Mouse (Mus musculus) C2C12 (cell line): ENCODE data around the gene Osbpl6.

Experiments
- CEBPB ChIP-seq: IDR thresholded peaks from one replicate; pipeline ENCODE4 v1.6.1; 2011; ENCODE audit warnings: low read depth, mild to moderate bottlenecking, control low read depth, moderate library complexity
- CTCF ChIP-seq: IDR thresholded peaks from one replicate; pipeline ENCODE4 v1.5.1; 2011; ENCODE audit not compliant: control insufficient read depth, insufficient read depth, insufficient read length
- MAX ChIP-seq: IDR thresholded peaks from one replicate; pipeline ENCODE4 v1.6.1; 2011; ENCODE audit warnings: mild to moderate bottlenecking, control low read depth
- MYOD1 ChIP-seq: IDR thresholded peaks from one replicate; pipeline ENCODE4 v1.6.1; 2011; ENCODE audit warnings: low read depth; ENCODE audit not compliant: control insufficient read depth, insufficient read length
- USF1 ChIP-seq: IDR thresholded peaks from one replicate; pipeline ENCODE4 v1.6.1; 2011; ENCODE audit warnings: low read depth, mild to moderate bottlenecking, control low read depth, moderate library complexity

- TF ChIP-seq CTCF = no peak
- no peak for TF ChIP-seq MYOD1
- no peak for TF ChIP-seq USF1
- TF ChIP-seq CEBPB = no peak
- TF ChIP-seq MAX = no peak
Measured at GRCm38 (mm10) chr2:76611996-76612395, 205.7 kb downstream of the Osbpl6 start.
